15 mouse cellular contexts compared by ENCODE assay signal in genomic region chr1:88462484-88462883, GRCm38 (mm10). TPM values are rescaled to one million over a fixed set of nuclear protein-coding genes. Genes with fewer than 3 reads are reported as not detected.
DNase-seq lines count a peak whose midpoint lies in the region; ATAC-seq and TF ChIP-seq lines count a peak whose summit lies in the region.
"Had no signal": no experiment of that assay in that cellular context is flagged by ENCODE, and none has a peak within 500 bp of the region (broad histone marks: within the 10 kb centered on the region; RNA-seq: fewer than 3 reads in every experiment).

No protein-coding gene starts in this region.

- no peak overlapping the region for H3K9ac ChIP-seq in hindbrain, embryonic 12.5 days
- no peak overlapping the region for H3K9ac ChIP-seq in liver, embryonic 11.5 days (ENCODE audit: low read depth, low read length)
- H3K9ac ChIP-seq: liver, embryonic 13.5 days had no signal

- H3K4me1 ChIP-seq in hindbrain, embryonic 10.5 days (replicated peaks), result peaks cover 22% of the 10 kb centered on the region
- peaks cover 7% of the 10 kb centered on the region; the same call in 1 of the 2 replicates for H3K4me1 ChIP-seq in hindbrain, embryonic 12.5 days
- peaks cover 24% of the 10 kb centered on the region for H3K4me1 ChIP-seq in thymus, adult 2 months (replicated peaks; ENCODE audit: control insufficient read depth, insufficient read depth, low read length)
- no peaks in the 10 kb centered on the region for H3K4me1 ChIP-seq in liver, embryonic 11.5 days (replicated peaks; ENCODE audit: control insufficient read depth, insufficient read depth, low read length)
- H3K4me1 ChIP-seq: liver, embryonic 13.5 days had no signal

- no peaks in the 10 kb centered on the region for H3K36me3 ChIP-seq in hindbrain, embryonic 10.5 days
- no peaks in the 10 kb centered on the region for H3K36me3 ChIP-seq in hindbrain, embryonic 12.5 days
- no peaks in the 10 kb centered on the region for H3K36me3 ChIP-seq in thymus, adult 2 months (ENCODE audit: control insufficient read depth, insufficient read depth, low read length)
- H3K36me3 ChIP-seq in liver, embryonic 11.5 days (ENCODE audit: control insufficient read depth, insufficient read depth, low read length), result no peaks in the 10 kb centered on the region
- H3K36me3 ChIP-seq: liver, embryonic 13.5 days had no signal

- 0 out of 2 replicates have a peak overlapping the region, but pooled peaks have one; percentile 16 for H3K27ac ChIP-seq in hindbrain, embryonic 10.5 days
- no peak overlapping the region for H3K27ac ChIP-seq in hindbrain, embryonic 12.5 days
- H3K27ac ChIP-seq in thymus, adult 2 months (ENCODE audit: control insufficient read depth, insufficient read depth, low read length), result no peak overlapping the region
- H3K27ac ChIP-seq in liver, embryonic 11.5 days (ENCODE audit: low read depth, low read length), result no peak overlapping the region
- H3K27ac ChIP-seq: liver, embryonic 13.5 days had no signal

- 60% methylated on average over 6 of the region's 6 CpGs for WGBS in hindbrain, embryonic 10.5 days
- 37% methylated on average over 6 of the region's 6 CpGs for WGBS in hindbrain, embryonic 12.5 days
- 14% methylated on average over 6 of the region's 6 CpGs for WGBS in thymus, adult 2 months
- 39% methylated on average over 6 of the region's 6 CpGs for WGBS in liver, embryonic 11.5 days

- no peaks in the 10 kb centered on the region for H3K9me3 ChIP-seq in hindbrain, embryonic 10.5 days
- no peaks in the 10 kb centered on the region; the same call in 1 of the 2 replicates for H3K9me3 ChIP-seq in hindbrain, embryonic 12.5 days (replicated peaks)
- H3K9me3 ChIP-seq in liver, embryonic 11.5 days (ENCODE audit: control insufficient read depth, low read length), result no peaks in the 10 kb centered on the region
- H3K9me3 ChIP-seq: liver, embryonic 13.5 days had no signal

- TF ChIP-seq POLR2A in thymus, adult 2 months (IDR thresholded peaks at IDR 0.05; ENCODE audit: control insufficient read depth, extremely low read depth, insufficient read depth, low read length, poor library complexity), result no peak

- no peak for ATAC-seq in hindbrain, embryonic 12.5 days (ENCODE audit: low FRiP score)
- ATAC-seq in liver, embryonic 11.5 days (replicated peaks; ENCODE audit: low FRiP score), result no peak
- ATAC-seq: intestine, embryonic 16.5 days had no signal

- no peak for DNase-seq in hindbrain, embryonic 10.5 days (ENCODE audit: low spot score)
- DNase-seq in thymus, adult 2 months, result peak; percentile 45
- no peak for DNase-seq in thymus, adult 18-20 months
- DNase-seq in lung, postnatal 4 days, result peak; percentile 28 to 44
- no peak for DNase-seq in left cerebral cortex, adult 11 months (ENCODE audit: low spot score)
- DNase-seq in adrenal gland, postnatal 36 days, result no peak
- no peak for DNase-seq in liver, embryonic 11.5 days (ENCODE audit: low spot score)
- DNase-seq: cerebellum, postnatal 36 days; liver, embryonic 13.5 days had no signal

- H3K4me3 ChIP-seq in hindbrain, embryonic 10.5 days, result no peak overlapping the region
- no peak overlapping the region for H3K4me3 ChIP-seq in hindbrain, embryonic 12.5 days
- H3K4me3 ChIP-seq in thymus, adult 2 months (ENCODE audit: control insufficient read depth, insufficient read depth, low read length), result no peak overlapping the region
- H3K4me3 ChIP-seq in liver, embryonic 11.5 days (ENCODE audit: low read depth, low read length), result no peak overlapping the region
- H3K4me3 ChIP-seq: liver, embryonic 13.5 days had no signal

- no peak overlapping the region for H3K4me2 ChIP-seq in hindbrain, embryonic 12.5 days (replicated peaks)
- no peak overlapping the region for H3K4me2 ChIP-seq in liver, embryonic 11.5 days
- H3K4me2 ChIP-seq: liver, embryonic 13.5 days had no signal

- TF ChIP-seq CTCF in thymus, adult 2 months (IDR thresholded peaks at IDR 0.05; ENCODE audit: borderline replicate concordance, control insufficient read depth, extremely low read depth, insufficient read depth, low read length, poor library complexity), result no peak

- no peaks in the 10 kb centered on the region for H3K27me3 ChIP-seq in hindbrain, embryonic 10.5 days (ENCODE audit: insufficient read depth, poor library complexity, severe bottlenecking)
- H3K27me3 ChIP-seq in hindbrain, embryonic 12.5 days, result no peaks in the 10 kb centered on the region
- no peaks in the 10 kb centered on the region for H3K27me3 ChIP-seq in thymus, adult 2 months (ENCODE audit: control insufficient read depth, insufficient read depth, low read length)
- no peaks in the 10 kb centered on the region for H3K27me3 ChIP-seq in liver, embryonic 11.5 days (replicated peaks; ENCODE audit: control insufficient read depth, insufficient read depth, low read length)
- H3K27me3 ChIP-seq: liver, embryonic 13.5 days had no signal

RNA-seq across cellular contexts. Expression of gene Glrp1, which starts 47.4 kb away (rescaled TPM):
- not detected in 2 replicates for polyA plus RNA-seq in hindbrain, embryonic 10.5 days (2016; fragmentation: Nextera tagmentation; extraction: Ambion mirVana)
- polyA plus RNA-seq in hindbrain, embryonic 12.5 days (2016; fragmentation: Nextera tagmentation; extraction: Ambion mirVana), result not detected in 2 replicates
- 0.04 and 0.10 TPM in 2 replicates for polyA plus RNA-seq in thymus, adult 2 months (2012; rRNA removed)
- total RNA-seq in adrenal gland, postnatal 36 days (2021), result not detected
- polyA plus RNA-seq in liver, embryonic 11.5 days (2014; fragmentation: Nextera tagmentation; extraction: Ambion mirVana), result 0.08 TPM in 1 of 2 replicates, not detected in the other
- total RNA-seq: gastrocnemius, adult 18-20 months; layer of hippocampus, postnatal 25 days; midbrain, postnatal 0 days had no signal
- polyA plus RNA-seq: intestine, embryonic 16.5 days had no signal

RNA-seq across cellular contexts. Expression of gene Spp2, which starts 55.7 kb away (rescaled TPM):
- 0.25 TPM in 1 of 2 replicates, not detected in the other for polyA plus RNA-seq in hindbrain, embryonic 10.5 days (2016; fragmentation: Nextera tagmentation; extraction: Ambion mirVana)
- not detected in 2 replicates for polyA plus RNA-seq in hindbrain, embryonic 12.5 days (2016; fragmentation: Nextera tagmentation; extraction: Ambion mirVana)
- polyA plus RNA-seq in thymus, adult 2 months (2012; rRNA removed), result 0.44 and 0.71 TPM in 2 replicates
- total RNA-seq in adrenal gland, postnatal 36 days (2021), result not detected
- polyA plus RNA-seq in liver, embryonic 11.5 days (2014; fragmentation: Nextera tagmentation; extraction: Ambion mirVana), result 78.7 and 82.3 TPM in 2 replicates
- total RNA-seq: gastrocnemius, adult 18-20 months had no signal
- polyA plus RNA-seq: heart, embryonic 14.5 days had no signal

Comparison
In these comparisons a context has a peak if more than half of its experiments do, and no peak if none do; other contexts are left out.
1. DNase-seq: peak in thymus, adult 2 months (single experiment) and lung, postnatal 4 days (2 of 2); none in hindbrain, embryonic 10.5 days (single experiment), thymus, adult 18-20 months (0 of 2), left cerebral cortex, adult 11 months (single experiment), adrenal gland, postnatal 36 days (0 of 2) and liver, embryonic 11.5 days (single experiment).
2. RNA of gene Spp2, which starts 55.7 kb away (polyA plus RNA-seq): 78.7 to 82.3 TPM in liver, embryonic 11.5 days; 0.44 to 0.71 TPM in thymus, adult 2 months, 0.25 TPM in hindbrain, embryonic 10.5 days and not detected in hindbrain, embryonic 12.5 days; every median in the first group is over 10 times any median in the second.